Mouse (Mus musculus): ENCODE data around the gene Unc5a.

GRCm38 (mm10) chr13:54945332-54945731, 3.9 kb upstream of the Unc5a start:
- TF ChIP-seq MAX (IDR thresholded peaks at IDR 0.05; ENCODE audit: low read depth) (no peak), MYOG (IDR thresholded peaks at IDR 0.05; ENCODE audit: control insufficient read depth in 1 of 3, insufficient read depth in 1 of 3, insufficient read length in 2 of 3, low read depth in 2 of 3) (no peak), POLR2A (IDR thresholded peaks at IDR 0.05; ENCODE audit: insufficient read length, low read depth) (no peak), REST (IDR thresholded peaks at IDR 0.05; ENCODE audit: insufficient read depth, insufficient read length) (peak; percentile 98), E2F4 (IDR thresholded peaks at IDR 0.05; ENCODE audit: insufficient read depth) (no peak), TCF12 (IDR thresholded peaks at IDR 0.05; ENCODE audit: insufficient read depth, poor library complexity, severe bottlenecking) (no peak), POLR2AphosphoS2 (IDR thresholded peaks at IDR 0.05; ENCODE audit: insufficient read length, low read depth) (no peak), USF1 (IDR thresholded peaks at IDR 0.05; ENCODE audit: low read depth) (no peak), MYOD1 (IDR thresholded peaks at IDR 0.05; ENCODE audit: control insufficient read depth in 1 of 3, insufficient read length in 2 of 3, low read depth in 2 of 3) (no peak), CEBPB (IDR thresholded peaks at IDR 0.05; ENCODE audit: insufficient read depth, poor library complexity, severe bottlenecking) (no peak), SRF (IDR thresholded peaks at IDR 0.05; ENCODE audit: control insufficient read depth, insufficient read length, low read depth) (no peak)

Data from myocyte (in vitro differentiated cells).